Mouse (Mus musculus) heart, adult 2 months (tissue): ENCODE results near the gene Pim3.

ENCODE experiments used
- CTCF ChIP-seq: fragments of 200-600 bp; IDR thresholded peaks from 2 replicates; pipeline ENCODE4 v1.8.1; 2022; ENCODE audit warnings: antibody characterized with exemption, mild to moderate bottlenecking, moderate library complexity
- POLR2A ChIP-seq: fragments of 200-500 bp; IDR thresholded peaks from 2 replicates; pipeline ENCODE4 v1.6.1; 2011; ENCODE audit warnings: mild to moderate bottlenecking, low read depth, low read length, control low read depth; ENCODE audit not compliant: insufficient read depth

DNA sequence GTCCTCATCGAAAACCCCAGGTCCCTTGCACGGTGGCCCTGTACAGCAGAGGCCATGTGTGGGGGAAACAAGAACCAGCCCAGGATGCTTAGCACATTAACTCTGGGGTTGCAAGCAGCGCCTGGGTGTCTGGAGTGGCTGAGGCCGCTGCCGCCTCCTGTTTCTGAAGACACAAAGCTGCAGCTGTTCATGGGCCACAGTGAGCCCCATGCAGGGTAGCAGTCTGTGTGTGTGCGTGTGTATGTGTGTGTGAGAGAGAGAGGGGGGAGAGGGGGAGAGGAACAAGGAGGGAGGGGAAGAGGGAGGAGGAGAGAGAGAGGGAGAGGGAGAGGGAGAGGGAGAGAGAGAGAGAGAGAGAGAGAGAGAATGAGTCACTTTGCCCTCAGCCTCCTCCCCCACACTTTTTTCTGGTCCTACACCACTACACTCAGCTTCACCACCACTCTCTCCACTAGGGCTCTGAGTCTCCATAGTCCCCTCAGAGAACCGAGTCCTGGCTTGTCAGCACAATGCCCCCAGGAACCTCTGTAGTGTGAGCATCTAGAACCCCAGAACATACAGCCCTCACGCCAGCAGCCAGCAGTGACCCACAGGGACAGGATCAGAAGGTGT is 18.4 kb upstream of the Pim3 start:
- no peak for TF ChIP-seq CTCF
- TF ChIP-seq POLR2A: no peak
